Mouse (Mus musculus): ENCODE results near the gene Grin2d. TPM values are rescaled to one million over a fixed set of nuclear protein-coding genes. Genes with fewer than 3 reads are reported as not detected.

Gene Grin2d
- polyA plus RNA-seq, 1 experiment from 2014 or later: 0.21 TPM

DNA sequence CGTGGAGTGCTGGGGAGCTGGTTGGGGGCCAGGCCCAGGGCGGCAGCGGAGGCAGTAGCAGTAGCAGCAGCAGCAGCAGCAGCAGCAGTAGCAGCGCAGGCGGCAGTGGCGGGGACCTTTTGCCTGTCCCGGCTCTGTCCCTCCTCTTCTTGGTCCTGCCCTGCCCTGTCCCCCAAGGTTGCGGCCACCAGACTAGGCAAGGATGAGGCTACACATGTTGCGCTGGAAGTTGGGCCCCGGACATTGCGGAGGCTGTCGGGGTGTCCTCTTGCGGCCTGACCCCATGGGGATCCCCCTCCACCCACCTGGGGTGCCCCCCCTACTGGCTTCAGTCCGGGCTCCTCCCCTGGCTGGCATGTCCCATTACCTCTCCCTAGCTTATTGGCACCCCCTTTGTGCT, 8.4 kb downstream of the Grin2d start:
- ATAC-seq (replicated peaks; ENCODE audit: insufficient number of reproducible peaks, insufficient read depth, low FRiP score, low read depth): no peak
- peaks cover 2% of the 10 kb centered on the region for H3K36me3 ChIP-seq
- peak overlapping the region; percentile 31 for H3K4me3 ChIP-seq
- peaks cover 58% of the 10 kb centered on the region for H3K4me1 ChIP-seq (replicated peaks)
- peak overlapping the region; percentile 61 for H3K4me2 ChIP-seq
- H3K9me3 ChIP-seq (replicated peaks): no peaks in the 10 kb centered on the region
- 3% methylated on average over 14 of the region's 14 CpGs for WGBS
- H3K9ac ChIP-seq: peak overlapping the region; percentile 33
- no peak overlapping the region for H3K27ac ChIP-seq
- H3K27me3 ChIP-seq: peaks cover 48% of the 10 kb centered on the region

DNA sequence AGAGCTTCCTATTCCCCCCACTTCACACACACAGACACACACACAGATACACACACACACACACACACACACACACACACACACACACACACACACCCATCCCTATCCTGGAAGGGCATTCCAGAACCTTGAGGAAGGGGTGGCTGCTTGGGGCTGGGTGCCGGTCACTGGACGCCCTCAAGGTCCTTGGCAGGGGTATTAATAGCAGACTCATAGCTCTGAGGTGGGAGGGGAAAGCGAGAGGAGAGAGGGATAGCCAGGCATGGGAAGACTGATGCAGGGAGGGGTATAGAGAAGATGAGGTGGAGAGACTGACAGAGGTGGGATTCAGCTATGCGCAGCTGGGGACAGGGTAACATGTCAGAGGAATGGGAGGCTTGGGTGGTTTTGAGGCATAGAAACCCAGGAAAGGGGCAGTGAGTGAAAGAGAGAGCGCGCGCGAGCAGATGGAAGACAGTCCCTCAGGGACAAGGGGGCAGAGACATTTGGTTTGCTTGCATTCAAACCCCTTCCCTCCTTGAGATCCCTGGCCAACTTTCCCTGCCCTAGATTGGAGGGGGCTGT, 9.0 kb downstream of the Grin2d start:
- WGBS: 10% methylated on average over 8 of the region's 8 CpGs
- no peaks in the 10 kb centered on the region for H3K9me3 ChIP-seq (replicated peaks)
- peak overlapping the region; percentile 31 for H3K4me3 ChIP-seq
- H3K36me3 ChIP-seq: no peaks in the 10 kb centered on the region
- H3K9ac ChIP-seq: peak overlapping the region; percentile 33; the same call in 1 of the 2 replicates
- H3K27me3 ChIP-seq: peaks cover 48% of the 10 kb centered on the region
- no peak overlapping the region for H3K27ac ChIP-seq
- peaks cover 52% of the 10 kb centered on the region for H3K4me1 ChIP-seq (replicated peaks)
- no peak for ATAC-seq (replicated peaks; ENCODE audit: insufficient number of reproducible peaks, insufficient read depth, low FRiP score, low read depth)
- peak overlapping the region; percentile 61 for H3K4me2 ChIP-seq

DNA sequence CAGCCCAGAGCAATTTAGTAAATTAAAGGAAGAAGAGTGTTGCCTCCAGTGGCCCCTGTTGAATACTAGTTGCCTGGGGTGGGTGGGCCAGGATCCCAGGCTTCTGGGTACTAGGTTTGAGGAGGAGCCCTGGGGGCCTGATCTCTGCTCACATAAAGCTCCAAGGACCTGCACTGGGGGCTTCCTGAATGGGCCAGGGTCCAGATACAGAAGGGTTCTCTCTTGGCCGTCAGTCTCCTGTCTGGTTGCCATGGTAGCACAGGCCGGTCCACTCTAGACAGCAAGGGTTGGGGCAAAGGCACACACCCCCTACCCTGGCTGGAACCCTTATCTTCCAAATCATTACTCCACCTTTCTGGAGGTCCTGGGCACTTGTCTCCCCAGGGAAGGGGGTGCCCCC, 10.3 kb downstream of the Grin2d start:
- ATAC-seq (replicated peaks; ENCODE audit: insufficient number of reproducible peaks, insufficient read depth, low FRiP score, low read depth): no peak
- H3K27me3 ChIP-seq: peaks cover 52% of the 10 kb centered on the region
- no peak overlapping the region for H3K4me3 ChIP-seq
- no peaks in the 10 kb centered on the region for H3K9me3 ChIP-seq (replicated peaks)
- H3K36me3 ChIP-seq: no peaks in the 10 kb centered on the region
- no peak overlapping the region for H3K27ac ChIP-seq
- no peak overlapping the region for H3K9ac ChIP-seq
- H3K4me2 ChIP-seq: no peak overlapping the region
- peaks cover 46% of the 10 kb centered on the region for H3K4me1 ChIP-seq (replicated peaks)
- WGBS: 37% methylated on average over 2 of the region's 2 CpGs

- H3K27ac ChIP-seq: peak overlapping the region; percentile 77
- H3K4me2 ChIP-seq: peak overlapping the region; percentile 95
Observed at GRCm38 (mm10) chr7:45865925-45866910, 12.0 kb downstream of the Grin2d start.

GRCm38 (mm10) chr7:45864435-45864834, 13.7 kb downstream of the Grin2d start:
- ATAC-seq (replicated peaks; ENCODE audit: insufficient number of reproducible peaks, insufficient read depth, low FRiP score, low read depth): no peak
- Histone ChIP-seq H3K9ac (no peak overlapping the region), H3K27me3 (peaks cover 54% of the 10 kb centered on the region)

More at GRCm38 (mm10) chr7:45865925-45866910, 12.0 kb downstream of the Grin2d start:
- under 1% methylated on average over 113 of the region's 117 CpGs for WGBS
- peaks cover 58% of the 10 kb centered on the region for H3K27me3 ChIP-seq
- peak; percentile 74 for ATAC-seq (replicated peaks; ENCODE audit: insufficient number of reproducible peaks, insufficient read depth, low FRiP score, low read depth)
- peak overlapping the region; percentile 86 for H3K9ac ChIP-seq
- no peaks in the 10 kb centered on the region for H3K9me3 ChIP-seq (replicated peaks)
- peak overlapping the region; percentile 80 for H3K4me3 ChIP-seq
- no peaks in the 10 kb centered on the region for H3K36me3 ChIP-seq
- peaks cover 46% of the 10 kb centered on the region for H3K4me1 ChIP-seq (replicated peaks)

DNA sequence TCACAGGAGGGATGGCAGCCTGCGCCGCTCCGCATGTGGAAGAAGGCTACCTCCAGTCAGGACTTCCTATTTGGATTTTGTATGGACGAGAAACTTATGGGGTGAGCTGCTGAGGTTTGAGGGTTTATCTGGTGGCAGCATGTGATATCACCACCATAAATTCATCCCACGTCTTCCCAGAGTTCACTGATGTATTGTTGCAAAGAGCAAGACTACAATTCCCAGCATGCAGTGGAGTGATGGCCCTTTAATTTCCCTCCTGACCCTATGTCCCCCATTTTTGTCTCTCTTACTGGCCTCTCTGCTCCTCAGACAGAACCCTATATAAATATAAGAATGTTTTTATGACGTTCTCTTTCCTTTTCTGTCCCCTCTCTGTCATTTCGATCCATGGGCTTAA, 15.4 kb downstream of the Grin2d start:
- Histone ChIP-seq H3K27ac (no peak overlapping the region), H3K4me3 (no peak overlapping the region), H3K27me3 (peaks cover 56% of the 10 kb centered on the region), H3K9me3 (replicated peaks) (no peaks in the 10 kb centered on the region), H3K4me1 (replicated peaks) (peaks cover 19% of the 10 kb centered on the region), H3K4me2 (no peak overlapping the region), H3K36me3 (no peaks in the 10 kb centered on the region), H3K9ac (no peak overlapping the region)
- no peak for ATAC-seq (replicated peaks; ENCODE audit: insufficient number of reproducible peaks, insufficient read depth, low FRiP score, low read depth)
- 79% methylated on average over 7 of the region's 7 CpGs for WGBS

More at GRCm38 (mm10) chr7:45864435-45864834, 13.7 kb downstream of the Grin2d start:
- H3K4me2 ChIP-seq: no peak overlapping the region
- 51% methylated on average over 3 of the region's 3 CpGs for WGBS
- peaks cover 31% of the 10 kb centered on the region for H3K4me1 ChIP-seq (replicated peaks)
- no peaks in the 10 kb centered on the region for H3K36me3 ChIP-seq
- no peak overlapping the region for H3K4me3 ChIP-seq
- H3K27ac ChIP-seq: no peak overlapping the region
- no peaks in the 10 kb centered on the region for H3K9me3 ChIP-seq (replicated peaks)

GRCm38 (mm10) chr7:45859008-45859407, 19.2 kb downstream of the Grin2d start:
- 49% methylated on average over 4 of the region's 4 CpGs for WGBS
- no peak overlapping the region for H3K27ac ChIP-seq
- no peak for ATAC-seq (replicated peaks; ENCODE audit: insufficient number of reproducible peaks, insufficient read depth, low FRiP score, low read depth)
- peaks cover 74% of the 10 kb centered on the region for H3K27me3 ChIP-seq
- H3K4me2 ChIP-seq: no peak overlapping the region
- no peaks in the 10 kb centered on the region for H3K9me3 ChIP-seq (replicated peaks)
- H3K9ac ChIP-seq: no peak overlapping the region
- H3K4me3 ChIP-seq: no peak overlapping the region
- H3K4me1 ChIP-seq (replicated peaks): peaks cover 15% of the 10 kb centered on the region
- no peaks in the 10 kb centered on the region for H3K36me3 ChIP-seq

GRCm38 (mm10) chr7:45856950-45857901, 21.0 kb downstream of the Grin2d start:
- Histone ChIP-seq H3K4me3 (peak overlapping the region; percentile 47), H3K36me3 (no peaks in the 10 kb centered on the region), H3K4me2 (peak overlapping the region; percentile 72), H3K9me3 (replicated peaks) (no peaks in the 10 kb centered on the region), H3K27ac (no peak overlapping the region), H3K4me1 (replicated peaks) (peaks cover 15% of the 10 kb centered on the region), H3K27me3 (peaks cover 65% of the 10 kb centered on the region), H3K9ac (peak overlapping the region; percentile 36)
- WGBS: 2% methylated on average over 30 of the region's 30 CpGs
- ATAC-seq (replicated peaks; ENCODE audit: insufficient number of reproducible peaks, insufficient read depth, low FRiP score, low read depth): no peak

- ATAC-seq (replicated peaks; ENCODE audit: insufficient number of reproducible peaks, insufficient read depth, low FRiP score, low read depth): no peak
- no peak overlapping the region for H3K4me3 ChIP-seq
- H3K36me3 ChIP-seq: no peaks in the 10 kb centered on the region
- H3K9me3 ChIP-seq (replicated peaks): no peaks in the 10 kb centered on the region
- no peak overlapping the region for H3K9ac ChIP-seq
- H3K27ac ChIP-seq: no peak overlapping the region
- H3K4me1 ChIP-seq (replicated peaks): peaks cover 14% of the 10 kb centered on the region
- peaks cover 39% of the 10 kb centered on the region for H3K27me3 ChIP-seq
- WGBS: 78% methylated on average over 12 of the region's 12 CpGs
- H3K4me2 ChIP-seq: no peak overlapping the region
Observed at GRCm38 (mm10) chr7:45853089-45853488, 25.1 kb downstream of the Grin2d start.

DNA sequence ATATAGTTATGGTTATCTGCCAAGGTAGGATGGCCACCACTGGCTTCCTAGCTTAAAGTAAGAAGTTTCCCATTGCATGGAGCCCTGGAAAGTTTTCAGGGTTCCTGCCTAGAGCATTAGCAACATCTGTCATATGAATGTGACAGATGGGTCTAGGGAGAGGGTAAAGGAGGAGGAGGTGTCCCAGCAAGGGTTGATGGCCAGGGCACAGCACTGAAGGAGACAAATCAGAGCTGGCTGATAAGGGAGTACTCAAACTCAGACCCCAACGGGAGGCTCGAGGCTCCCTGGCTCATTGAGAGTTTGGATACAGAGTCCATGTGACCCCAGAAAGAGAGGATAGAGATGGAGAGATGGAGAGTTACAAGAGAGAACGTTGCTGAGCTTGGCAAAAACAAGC, 27.5 kb downstream of the Grin2d start:
- Histone ChIP-seq H3K4me3 (no peak overlapping the region), H3K9me3 (replicated peaks) (no peaks in the 10 kb centered on the region), H3K27ac (no peak overlapping the region), H3K4me1 (replicated peaks) (no peaks in the 10 kb centered on the region), H3K27me3 (peaks cover 25% of the 10 kb centered on the region), H3K4me2 (no peak overlapping the region), H3K9ac (no peak overlapping the region), H3K36me3 (no peaks in the 10 kb centered on the region)
- ATAC-seq (replicated peaks; ENCODE audit: insufficient number of reproducible peaks, insufficient read depth, low FRiP score, low read depth): no peak
- 43% methylated on average over 3 of the region's 3 CpGs for WGBS
